Mouse (Mus musculus): ENCODE data around the gene Cyp11a1.
A peak's percentile ranks its signal among the peaks of the same experiment; 100 is the strongest.

Cyp11a1 gene

GRCm38 (mm10) chr9:57972776-57973439, 33.3 kb upstream of the Cyp11a1 start:
- no peak for DNase-seq

- no peak for DNase-seq
These were observed 32.7 kb upstream of the Cyp11a1 start for GRCm38 (mm10) chr9:57973440-57974066.

- DNase-seq: no peak
These were observed 32.0 kb upstream of the Cyp11a1 start for GRCm38 (mm10) chr9:57974221-57974620.

- DNase-seq: no peak
These were observed 30.9 kb upstream of the Cyp11a1 start for GRCm38 (mm10) chr9:57975200-57975821.

GRCm38 (mm10) chr9:57978025-57978424, 28.2 kb upstream of the Cyp11a1 start:
- DNase-seq: no peak

- DNase-seq: peak in 1 of 2 experiments; percentile 4
These were observed 27.4 kb upstream of the Cyp11a1 start for GRCm38 (mm10) chr9:57978858-57979257.

GRCm38 (mm10) chr9:57980570-57980969, 25.6 kb upstream of the Cyp11a1 start:
- DNase-seq: peak in 1 of 2 experiments; percentile 40

GRCm38 (mm10) chr9:57985304-57985703, 20.9 kb upstream of the Cyp11a1 start:
- no peak for DNase-seq

GRCm38 (mm10) chr9:57986293-57986692, 19.9 kb upstream of the Cyp11a1 start:
- DNase-seq: no peak

GRCm38 (mm10) chr9:57988098-57988497, 18.1 kb upstream of the Cyp11a1 start:
- no peak for DNase-seq

- DNase-seq: peak in 1 of 2 experiments; percentile 14
These were observed 16.9 kb upstream of the Cyp11a1 start for GRCm38 (mm10) chr9:57989309-57989708.

GRCm38 (mm10) chr9:57990438-57991110, 15.6 kb upstream of the Cyp11a1 start:
- peak in 1 of 2 experiments; percentile 54 for DNase-seq

- DNase-seq: peak in 1 of 2 experiments; percentile 31
These were observed 14.2 kb upstream of the Cyp11a1 start for GRCm38 (mm10) chr9:57992060-57992459.

- DNase-seq: peak in 1 of 2 experiments; percentile 17
These were observed 13.2 kb upstream of the Cyp11a1 start for GRCm38 (mm10) chr9:57992781-57993591.

GRCm38 (mm10) chr9:57995282-57995681, 10.9 kb upstream of the Cyp11a1 start:
- peak in 1 of 2 experiments; percentile 63 for DNase-seq

- DNase-seq: peak; percentile 87 to 91
These were observed 8.6 kb upstream of the Cyp11a1 start for GRCm38 (mm10) chr9:57997511-57998031.

GRCm38 (mm10) chr9:57998032-57998659, 8.1 kb upstream of the Cyp11a1 start:
- DNase-seq: peak in 1 of 2 experiments; percentile 50

GRCm38 (mm10) chr9:57998685-57999084, 7.5 kb upstream of the Cyp11a1 start:
- DNase-seq: peak in 1 of 2 experiments; percentile 20

GRCm38 (mm10) chr9:57999676-58000075, 6.5 kb upstream of the Cyp11a1 start:
- DNase-seq: no peak

GRCm38 (mm10) chr9:58003272-58003671, 2.9 kb upstream of the Cyp11a1 start:
- DNase-seq: no peak

- DNase-seq: no peak
These were observed 2.3 kb downstream of the Cyp11a1 start for GRCm38 (mm10) chr9:58008336-58009014.
